Mouse (Mus musculus) CD4-positive, CD25-positive, alpha-beta regulatory T cell, adult 4 months (primary cell): ENCODE data around the gene Mstn. TPM values are rescaled to one million over a fixed set of nuclear protein-coding genes. Genes with fewer than 3 reads are reported as not detected.
A peak's percentile ranks its signal among the peaks of the same experiment; 100 is the strongest.

Experiments
- ATAC-seq: one replicate; pipeline ENCODE4 v1.8.0; 2017
- polyA plus RNA-seq, 2 experiments: library from polyadenylated mRNA; unstranded; fragments of 100-300 nt; shearing (Covaris generic); gene quantifications; one replicate each; pipeline ENCODE4 v1.2.1; 2017

The Mstn gene
- polyA plus RNA-seq = under 1 TPM in 1 of 2 experiments, not detected in 1; 0.23 TPM

- ATAC-seq = no peak
These were observed at the start of gene Mstn for GRCm38 (mm10) chr1:53061340-53061739. TSS of gene Mstn (plus strand) at chr1:53061640.

GRCm38 (mm10) chr1:53014716-53015115 lies 46.7 kb upstream of the Mstn start:
- ATAC-seq = no peak

- ATAC-seq = no peak
These were observed 45.8 kb upstream of the Mstn start for GRCm38 (mm10) chr1:53015606-53016005.

GRCm38 (mm10) chr1:53018746-53019505 lies 42.5 kb upstream of the Mstn start:
- no peak for ATAC-seq

- ATAC-seq = no peak
These were observed 41.4 kb upstream of the Mstn start, which contains the start of gene 1700019D03Rik for GRCm38 (mm10) chr1:53020079-53020478. TSS of gene 1700019D03Rik (minus strand) at chr1:53020179.

- no peak for ATAC-seq
These were observed 28.9 kb upstream of the Mstn start for GRCm38 (mm10) chr1:53032550-53032949.

GRCm38 (mm10) chr1:53037443-53037871 lies 24.0 kb upstream of the Mstn start:
- ATAC-seq = no peak

- ATAC-seq = peak; percentile 83
These were observed 11.5 kb upstream of the Mstn start for GRCm38 (mm10) chr1:53049763-53050427.

GRCm38 (mm10) chr1:53053087-53054022 lies 8.1 kb upstream of the Mstn start:
- ATAC-seq = peak; percentile 56

- ATAC-seq = no peak
These were observed 2.3 kb upstream of the Mstn start for GRCm38 (mm10) chr1:53059106-53059505.

GRCm38 (mm10) chr1:53060499-53060898 lies 941 bp upstream of the Mstn start:
- ATAC-seq = no peak

GRCm38 (mm10) chr1:53061871-53062608 lies 600 bp downstream of the Mstn start:
- ATAC-seq = no peak

- no peak for ATAC-seq
These were observed 2.5 kb downstream of the Mstn start for GRCm38 (mm10) chr1:53063921-53064320.

GRCm38 (mm10) chr1:53069726-53070514 lies 8.5 kb downstream of the Mstn start:
- no peak for ATAC-seq

- ATAC-seq = no peak
These were observed 9.3 kb downstream of the Mstn start for GRCm38 (mm10) chr1:53070664-53071175.

- ATAC-seq = no peak
These were observed 15.2 kb downstream of the Mstn start for GRCm38 (mm10) chr1:53076656-53077055.

GRCm38 (mm10) chr1:53079876-53080275 lies 18.4 kb downstream of the Mstn start:
- no peak for ATAC-seq

GRCm38 (mm10) chr1:53080603-53081002 lies 19.2 kb downstream of the Mstn start:
- no peak for ATAC-seq

- no peak for ATAC-seq
These were observed 23.8 kb downstream of the Mstn start for GRCm38 (mm10) chr1:53085256-53085655.

- no peak for ATAC-seq
These were observed 24.6 kb downstream of the Mstn start for GRCm38 (mm10) chr1:53085991-53086390.

GRCm38 (mm10) chr1:53093180-53093579 lies 31.7 kb downstream of the Mstn start:
- no peak for ATAC-seq
